Mouse (Mus musculus) forebrain, embryonic 12.5 days (tissue): ENCODE results near the gene Cog4. TPM values are rescaled to one million over a fixed set of nuclear protein-coding genes. Genes with fewer than 3 reads are reported as not detected.
"Not testable (repeated sequence)": the region's sequence is repeated elsewhere in the genome, so short reads cannot be mapped to it uniquely, and the experiment has no call there.

Experiments used
- ATAC-seq: fragments of 200-750 bp; cut with Nextera tagmentation; 2 replicates; pipeline ENCODE4 v1.8.0; 2017; ENCODE audit warnings: moderate TSS enrichment; ENCODE audit not compliant: low FRiP score
- H3K27ac ChIP-seq: fragments of 300-500 bp; sonication (generic); 2 replicates; pipeline ENCODE4 v1.5.1; 2016; ENCODE audit warnings: mild to moderate bottlenecking
- H3K27me3 ChIP-seq: fragments of 300-500 bp; sonication (generic); 2 replicates; pipeline ENCODE4 v1.6.1; 2016; ENCODE audit warnings: mild to moderate bottlenecking
- H3K36me3 ChIP-seq: fragments of 300-500 bp; sonication (generic); replicated peaks from 2 replicates; pipeline ENCODE4 v1.6.1; 2016; ENCODE audit warnings: mild to moderate bottlenecking
- H3K4me1 ChIP-seq: fragments of 300-500 bp; sonication (generic); 2 replicates; pipeline ENCODE4 v1.6.1; 2016
- H3K4me2 ChIP-seq: fragments of 300-500 bp; sonication (generic); 2 replicates; pipeline ENCODE4 v1.6.1; 2016; ENCODE audit warnings: mild to moderate bottlenecking, moderate library complexity
- H3K4me3 ChIP-seq: fragments of 300-500 bp; sonication (generic); replicated peaks from 2 replicates; pipeline ENCODE4 v1.5.1; 2016; ENCODE audit warnings: mild to moderate bottlenecking
- H3K9ac ChIP-seq: fragments of 300-500 bp; sonication (generic); 2 replicates; pipeline ENCODE4 v1.6.1; 2016; ENCODE audit warnings: mild to moderate bottlenecking
- H3K9me3 ChIP-seq: fragments of 300-500 bp; sonication (generic); 2 replicates; pipeline ENCODE4 v1.6.1; 2016
- WGBS: fragments of 180-500 bp; shearing (Covaris S2); methylation state at CpG from one replicate; pipeline ENCODE4 v1.1.7; 2016; 5-methylcytosine and 5-hydroxymethylcytosine counted together
- polyA plus RNA-seq: library from polyadenylated mRNA; unstranded; fragments of >200 nt; fragmentation: Nextera tagmentation; extraction: Ambion mirVana; gene quantifications from 2 replicates; pipeline ENCODE4 v1.2.1, GENCODE M21; 2016

The Cog4 gene
- polyA plus RNA-seq, 1 experiment from 2014 or later: 73.6 TPM

- WGBS: 3% methylated on average over 30 of the region's 30 CpGs
- H3K36me3 ChIP-seq: peaks cover 9% of the 10 kb centered on the region; the same call in 1 of the 2 replicates
- no peaks in the 10 kb centered on the region; the same call in 1 of the 2 replicates for H3K27me3 ChIP-seq
- no peaks in the 10 kb centered on the region for H3K9me3 ChIP-seq
- ATAC-seq: peak; percentile 92
- H3K4me1 ChIP-seq: peaks cover 5% of the 10 kb centered on the region
- H3K4me2 ChIP-seq: peak within 1 kb of the TSS; percentile 60
- peak within 1 kb of the TSS; percentile 71 for H3K9ac ChIP-seq
- H3K4me3 ChIP-seq: peak within 1 kb of the TSS; percentile 73
- no peak within 1 kb of the TSS for H3K27ac ChIP-seq
These were observed 55.6 kb downstream of the Cog4 start, which contains the start of gene Fuk for GRCm38 (mm10) chr8:110901839-110902578. Fuk (minus strand) TSS chr8:110902488.

DNA sequence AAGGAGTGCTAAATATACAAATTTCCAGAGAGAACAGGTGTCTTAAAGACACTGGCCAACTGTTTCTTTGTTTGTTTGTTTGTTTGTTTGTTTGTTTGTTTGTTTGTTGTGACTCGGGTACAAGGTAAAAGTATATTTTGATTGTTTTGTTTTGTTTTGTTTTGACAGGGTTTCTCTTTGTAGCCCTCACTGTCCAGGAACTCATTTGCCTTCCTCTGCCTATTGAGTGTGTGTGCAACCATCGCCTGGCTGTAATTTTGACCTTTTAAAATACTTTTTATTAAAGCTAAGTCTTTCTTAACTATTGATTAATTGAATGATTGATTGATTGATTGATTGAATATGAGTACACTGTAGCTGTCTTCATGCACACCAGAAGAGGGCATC is 56.2 kb downstream of the Cog4 start:
- Histone ChIP-seq H3K27me3 (no peaks in the 10 kb centered on the region; the same call in 1 of the 2 replicates), H3K36me3 (peaks cover 9% of the 10 kb centered on the region; the same call in 1 of the 2 replicates), H3K4me3 (peak overlapping the region; percentile 73), H3K27ac (no peak overlapping the region), H3K4me1 (peaks cover 5% of the 10 kb centered on the region), H3K9ac (no peak overlapping the region), H3K4me2 (peak overlapping the region; percentile 60), H3K9me3 (no peaks in the 10 kb centered on the region)
- ATAC-seq: peak; percentile 55
- 57% methylated on average over 2 of the region's 2 CpGs for WGBS

- H3K36me3 ChIP-seq: no peaks in the 10 kb centered on the region
- H3K4me1 ChIP-seq: peaks cover 5% of the 10 kb centered on the region
- no peak overlapping the region for H3K4me3 ChIP-seq
- H3K9ac ChIP-seq: no peak overlapping the region
- WGBS: 90% methylated on average over 6 of the region's 6 CpGs
- H3K27me3 ChIP-seq: no peaks in the 10 kb centered on the region; the same call in 1 of the 2 replicates
- H3K4me2 ChIP-seq: no peak overlapping the region
- no peak overlapping the region for H3K27ac ChIP-seq
- no peak for ATAC-seq
- no peaks in the 10 kb centered on the region for H3K9me3 ChIP-seq
These were observed 59.0 kb downstream of the Cog4 start for GRCm38 (mm10) chr8:110905404-110905803.

GRCm38 (mm10) chr8:110906682-110907081 is 60.3 kb downstream of the Cog4 start:
- Histone ChIP-seq H3K9me3 (no peaks in the 10 kb centered on the region), H3K36me3 (no peaks in the 10 kb centered on the region), H3K27me3 (no peaks in the 10 kb centered on the region; the same call in 1 of the 2 replicates), H3K27ac (no peak overlapping the region), H3K4me3 (no peak overlapping the region), H3K4me1 (peaks cover 2% of the 10 kb centered on the region), H3K9ac (no peak overlapping the region), H3K4me2 (no peak overlapping the region)
- 93% methylated on average over 1 of the region's 1 CpGs for WGBS
- no peak for ATAC-seq

- not testable (repeated sequence) for H3K9me3 ChIP-seq
These were observed 63.5 kb downstream of the Cog4 start for GRCm38 (mm10) chr8:110909850-110910249.

DNA sequence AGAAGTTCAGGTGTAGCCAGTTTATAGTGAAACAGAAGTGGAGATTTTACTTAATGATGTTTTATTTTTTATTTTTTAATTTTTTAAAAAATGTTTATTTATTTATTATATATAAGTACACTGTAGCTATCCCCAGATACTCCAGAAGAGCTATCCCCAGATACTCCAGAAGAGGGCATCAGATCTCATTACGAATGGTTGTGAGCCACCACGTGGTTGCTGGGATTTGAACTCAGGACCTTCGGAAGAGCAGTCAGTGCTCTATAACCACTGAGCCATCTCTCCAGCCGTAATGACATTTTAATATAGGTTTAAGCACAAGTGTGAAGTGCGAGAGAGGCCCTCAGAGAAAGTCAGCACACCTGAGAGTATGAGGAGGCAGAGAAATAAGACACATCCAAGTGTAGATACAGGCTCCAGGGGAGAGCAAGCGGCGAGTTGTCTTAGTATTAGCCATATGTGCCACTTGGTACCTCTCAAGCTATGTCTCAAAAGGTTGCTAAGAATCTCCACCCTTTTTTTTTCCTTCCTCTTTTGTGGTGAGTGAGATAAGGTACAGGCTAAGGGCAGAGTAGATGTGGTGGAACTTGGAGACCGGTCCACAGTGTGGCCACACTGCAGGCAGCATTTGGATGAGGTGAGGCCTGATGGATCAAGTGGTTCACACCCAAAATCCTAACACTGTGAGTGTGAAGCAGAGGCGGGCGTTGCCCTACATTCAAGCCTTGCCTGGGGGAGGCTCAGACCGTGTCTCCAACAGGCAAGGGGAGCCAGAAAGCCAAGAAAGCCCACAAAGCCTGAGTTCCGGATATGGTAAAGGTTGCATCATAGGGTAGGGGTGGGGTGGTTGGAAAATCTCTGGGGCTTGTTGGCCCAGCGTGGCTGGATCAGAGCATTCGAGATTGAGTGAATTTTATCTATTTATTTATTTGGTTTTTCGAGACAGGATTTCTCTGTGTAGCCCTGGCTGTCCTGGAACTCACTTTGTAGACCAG is 65.5 kb downstream of the Cog4 start:
- no peaks in the 10 kb centered on the region for H3K9me3 ChIP-seq
- H3K4me3 ChIP-seq: no peak overlapping the region
- H3K9ac ChIP-seq: no peak overlapping the region
- no peaks in the 10 kb centered on the region for H3K27me3 ChIP-seq
- H3K4me2 ChIP-seq: no peak overlapping the region
- 87% methylated on average over 15 of the region's 15 CpGs for WGBS
- ATAC-seq: no peak
- H3K36me3 ChIP-seq: no peaks in the 10 kb centered on the region
- no peaks in the 10 kb centered on the region for H3K4me1 ChIP-seq
- no peak overlapping the region for H3K27ac ChIP-seq

More at GRCm38 (mm10) chr8:110909850-110910249, 63.5 kb downstream of the Cog4 start:
- not testable (repeated sequence) for H3K4me1 ChIP-seq, H3K27me3 ChIP-seq, H3K4me3 ChIP-seq, H3K4me2 ChIP-seq, H3K27ac ChIP-seq, H3K36me3 ChIP-seq, H3K9ac ChIP-seq, ATAC-seq

GRCm38 (mm10) chr8:110917415-110917814 is 71.0 kb downstream of the Cog4 start:
- Histone ChIP-seq H3K27ac (no peak overlapping the region), H3K4me1 (peaks cover 22% of the 10 kb centered on the region), H3K27me3 (no peaks in the 10 kb centered on the region), H3K9me3 (no peaks in the 10 kb centered on the region), H3K4me3 (no peak overlapping the region), H3K4me2 (no peak overlapping the region), H3K9ac (no peak overlapping the region), H3K36me3 (0 out of 2 replicates have a peak, but pooled peaks cover under 1% of the 10 kb centered on the region)
- 78% methylated on average over 2 of the region's 2 CpGs for WGBS
- ATAC-seq: no peak

DNA sequence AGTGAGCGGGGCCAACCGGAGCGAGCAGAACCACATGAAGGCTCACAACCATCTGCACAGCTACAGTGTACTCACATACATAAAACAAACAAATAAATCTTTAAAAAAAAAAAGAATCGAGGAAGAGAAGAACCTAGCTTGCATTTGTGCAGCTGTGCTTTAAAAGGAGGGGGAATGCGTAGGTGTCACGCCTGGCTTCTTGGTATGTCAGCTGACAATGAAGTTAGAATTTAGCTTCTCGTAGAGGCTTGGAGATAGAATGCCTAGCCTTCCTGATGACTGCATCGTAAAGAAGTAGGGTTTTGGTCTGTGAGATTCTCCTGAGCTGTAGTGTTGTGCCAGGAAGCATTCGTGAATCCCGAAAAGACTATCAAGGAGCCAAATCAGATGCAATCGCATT is 71.6 kb downstream of the Cog4 start:
- no peak for ATAC-seq
- no peaks in the 10 kb centered on the region for H3K27me3 ChIP-seq
- no peak overlapping the region for H3K9ac ChIP-seq
- no peak overlapping the region for H3K4me3 ChIP-seq
- H3K27ac ChIP-seq: no peak overlapping the region
- 89% methylated on average over 11 of the region's 11 CpGs for WGBS
- no peak overlapping the region for H3K4me2 ChIP-seq
- 0 out of 2 replicates have a peak, but pooled peaks cover 4% of the 10 kb centered on the region for H3K36me3 ChIP-seq
- H3K9me3 ChIP-seq: no peaks in the 10 kb centered on the region
- H3K4me1 ChIP-seq: peaks cover 22% of the 10 kb centered on the region

GRCm38 (mm10) chr8:110918460-110918859 is 72.1 kb downstream of the Cog4 start:
- H3K4me1 ChIP-seq: peaks cover 22% of the 10 kb centered on the region
- no peak overlapping the region for H3K4me2 ChIP-seq
- H3K4me3 ChIP-seq: no peak overlapping the region
- no peak overlapping the region for H3K9ac ChIP-seq
- no peak overlapping the region for H3K27ac ChIP-seq
- H3K27me3 ChIP-seq: no peaks in the 10 kb centered on the region
- WGBS: 80% methylated on average over 8 of the region's 8 CpGs
- 0 out of 2 replicates have a peak, but pooled peaks cover 4% of the 10 kb centered on the region for H3K36me3 ChIP-seq
- H3K9me3 ChIP-seq: no peaks in the 10 kb centered on the region
- ATAC-seq: no peak

DNA sequence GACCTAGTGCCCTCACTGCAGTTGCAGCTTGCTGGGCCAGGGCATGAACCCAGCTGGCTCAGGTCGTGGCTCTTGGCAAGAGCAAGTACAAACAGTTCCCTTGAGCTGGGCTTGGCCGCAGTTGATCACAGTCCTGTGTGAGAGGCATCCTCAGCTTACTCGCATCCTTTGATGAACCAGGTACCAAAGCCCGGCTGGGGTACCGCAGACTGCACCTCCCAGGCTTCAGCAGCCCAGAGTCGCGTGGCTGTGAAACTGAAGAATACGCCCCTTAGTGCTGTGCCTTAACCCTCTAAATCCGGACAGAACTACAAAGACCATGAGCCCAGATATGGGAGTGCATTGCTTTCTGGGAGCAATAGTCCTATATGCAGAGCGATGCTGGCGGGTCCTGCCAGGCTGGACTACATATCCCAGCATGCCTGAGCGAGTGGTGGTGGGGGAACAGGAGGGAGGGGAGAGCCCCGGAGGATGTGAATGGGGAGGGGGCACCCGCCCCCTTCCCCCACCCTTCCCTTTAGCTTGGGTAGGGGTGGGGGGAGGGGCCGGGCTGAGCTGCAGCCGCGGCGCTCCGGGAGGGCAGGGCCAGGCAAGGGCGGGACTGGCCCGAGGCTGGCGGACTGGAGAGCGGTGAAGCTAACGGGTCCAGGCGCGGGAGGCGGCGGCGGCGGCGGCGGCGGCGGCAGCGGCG is 73.1 kb downstream of the Cog4 start, which contains the start of gene St3gal2:
St3gal2 (plus strand) TSS at position 582 of the 691 bp plus-strand sequence.
- peak within 1 kb of the TSS; percentile 85 for H3K4me3 ChIP-seq
- H3K4me2 ChIP-seq: peak within 1 kb of the TSS; percentile 85
- 2% methylated on average over 13 of the region's 36 CpGs for WGBS
- H3K9me3 ChIP-seq: no peaks in the 10 kb centered on the region
- peaks cover 22% of the 10 kb centered on the region for H3K4me1 ChIP-seq
- no peaks in the 10 kb centered on the region for H3K27me3 ChIP-seq
- 0 out of 2 replicates have a peak, but pooled peaks cover 4% of the 10 kb centered on the region for H3K36me3 ChIP-seq
- ATAC-seq: peak; percentile 99
- peak within 1 kb of the TSS; percentile 93 for H3K9ac ChIP-seq
- H3K27ac ChIP-seq: peak within 1 kb of the TSS; percentile 71

DNA sequence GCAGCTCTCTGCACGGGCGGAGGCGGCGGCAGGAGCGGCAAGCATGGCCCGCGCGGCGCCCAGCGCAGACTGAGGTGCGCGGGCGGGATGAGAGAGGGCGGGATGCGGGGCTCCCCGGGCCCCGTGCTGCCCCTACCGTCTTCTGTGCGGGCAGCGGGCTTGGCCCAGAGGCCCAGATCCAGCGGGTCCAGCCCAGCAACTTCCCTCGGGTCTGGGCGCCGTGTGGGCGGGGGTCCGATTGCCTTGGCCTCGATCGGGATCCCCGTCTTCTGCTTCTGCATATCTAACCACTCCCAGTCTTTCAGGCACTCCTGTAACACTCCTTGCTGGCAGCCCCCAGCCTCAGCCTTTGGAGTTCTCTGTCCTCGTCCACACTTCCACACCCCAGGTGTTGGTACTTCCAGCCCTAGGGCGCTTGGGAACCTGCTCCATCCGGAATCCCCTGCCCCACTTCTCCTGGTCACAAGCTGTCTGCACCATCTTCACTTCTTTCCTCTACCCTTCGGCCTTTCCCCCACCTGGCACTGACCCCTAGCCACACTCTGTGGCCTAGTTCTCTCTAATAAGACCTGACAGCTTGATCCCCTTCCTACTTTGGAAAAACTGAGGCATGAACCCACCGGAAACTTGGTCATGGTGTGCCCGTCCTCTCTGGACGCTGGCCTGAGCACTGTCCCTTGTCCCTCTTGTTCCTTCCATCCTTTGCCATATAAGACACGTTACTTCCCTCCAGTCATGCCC is 73.8 kb downstream of the Cog4 start:
- H3K27me3 ChIP-seq: no peaks in the 10 kb centered on the region
- peak overlapping the region; percentile 85 for H3K4me3 ChIP-seq
- 0 out of 2 replicates have a peak, but pooled peaks cover 4% of the 10 kb centered on the region for H3K36me3 ChIP-seq
- peak overlapping the region; percentile 71 for H3K27ac ChIP-seq
- H3K4me2 ChIP-seq: peak overlapping the region; percentile 85
- H3K9me3 ChIP-seq: no peaks in the 10 kb centered on the region
- ATAC-seq: peak; percentile 79
- WGBS: 2% methylated on average over 28 of the region's 37 CpGs
- H3K9ac ChIP-seq: peak overlapping the region; percentile 93
- H3K4me1 ChIP-seq: peaks cover 22% of the 10 kb centered on the region
